Mouse (Mus musculus): ENCODE data around the gene Tm9sf4.

DNA sequence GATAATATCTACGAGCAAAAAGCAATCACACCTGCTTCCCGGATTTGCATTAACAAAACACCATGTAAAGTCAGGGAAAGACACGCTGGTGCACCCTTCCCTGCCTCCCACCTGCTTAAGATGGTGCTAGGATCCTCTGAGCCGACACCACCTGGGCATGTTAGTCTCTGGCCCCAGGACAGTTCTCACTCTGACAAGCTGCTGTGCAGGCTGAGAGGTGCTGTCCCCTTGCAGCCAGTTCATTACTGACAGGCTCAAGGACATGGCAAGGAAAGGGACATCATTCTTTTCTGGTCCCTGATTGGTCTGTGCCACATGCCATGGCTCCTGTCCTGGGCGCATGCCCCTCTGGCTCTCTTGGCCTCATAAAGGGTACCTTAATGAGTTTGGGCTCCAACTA, 67.4 kb downstream of the Tm9sf4 start:
- TF ChIP-seq CTCF (IDR thresholded peaks at IDR 0.05; ENCODE audit: borderline replicate concordance, control insufficient read depth, extremely low read depth, insufficient read depth, low read length, poor library complexity) (no peak), POLR2A (IDR thresholded peaks at IDR 0.05; ENCODE audit: control insufficient read depth, extremely low read depth, insufficient read depth, low read length, poor library complexity) (no peak)

All from thymus, adult 2 months (tissue).